Mouse (Mus musculus) heart, adult 2 months (tissue): Measurements from ENCODE around the gene Kcnk15.

Experiments used
- EP300 ChIP-seq: fragments of 200-500 bp; IDR thresholded peaks from 2 replicates; pipeline ENCODE4 v1.6.1; 2011; ENCODE audit warnings: low read depth, low read length, control low read depth; ENCODE audit not compliant: insufficient read depth
- POLR2A ChIP-seq: fragments of 200-500 bp; IDR thresholded peaks from 2 replicates; pipeline ENCODE4 v1.6.1; 2011; ENCODE audit warnings: mild to moderate bottlenecking, low read depth, low read length, control low read depth; ENCODE audit not compliant: insufficient read depth

DNA sequence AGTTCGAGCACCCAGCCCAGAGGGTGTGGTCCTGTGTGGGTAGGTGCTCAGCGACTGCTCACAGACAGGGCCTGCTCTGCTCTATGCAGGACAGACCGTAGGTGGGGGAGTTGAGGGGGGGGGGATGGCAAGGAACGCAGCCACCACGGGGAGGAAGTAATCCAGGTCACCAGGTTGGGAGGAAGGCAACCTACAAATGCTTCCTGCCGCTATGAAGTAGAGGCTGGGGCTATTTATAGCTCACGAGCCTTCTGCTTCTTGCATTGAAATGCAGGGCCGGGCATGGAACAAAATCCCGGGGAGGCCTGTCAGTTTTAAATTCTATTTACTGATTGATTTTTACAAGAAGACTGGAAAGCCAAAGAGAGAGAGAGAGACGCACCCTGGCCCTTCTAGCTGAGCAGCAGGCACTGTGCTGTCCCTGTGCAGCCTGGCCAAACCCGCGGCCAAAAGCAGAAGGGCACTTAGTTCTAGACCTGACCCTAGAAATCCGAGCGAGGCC lies 46.5 kb downstream of the Kcnk15 start:
- TF ChIP-seq POLR2A (no peak), EP300 (no peak)
